Mouse (Mus musculus): Measurements from ENCODE around the gene Dusp14.

Dusp14 gene

DNA sequence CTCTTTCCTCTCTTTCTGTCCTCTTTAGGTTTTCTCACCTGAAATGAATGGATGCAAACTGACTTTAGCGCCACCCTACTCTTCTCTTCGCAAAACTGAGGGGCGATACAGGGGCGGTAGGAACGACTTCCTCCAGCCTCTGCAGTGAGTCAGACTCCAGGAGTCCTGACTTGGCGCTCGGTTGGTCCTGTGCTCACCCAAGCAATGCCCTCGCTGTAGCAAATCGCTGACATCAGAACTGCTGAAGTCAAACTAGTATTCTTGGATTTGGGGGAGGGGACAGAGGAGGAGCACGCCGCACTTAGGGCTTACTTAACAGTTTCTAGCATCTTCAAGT lies at the start of gene Dusp14:
TSS of gene Dusp14 (minus strand) at position 228 of the 337 bp plus-strand sequence.
- peak; percentile 60 for DNase-seq

DNA sequence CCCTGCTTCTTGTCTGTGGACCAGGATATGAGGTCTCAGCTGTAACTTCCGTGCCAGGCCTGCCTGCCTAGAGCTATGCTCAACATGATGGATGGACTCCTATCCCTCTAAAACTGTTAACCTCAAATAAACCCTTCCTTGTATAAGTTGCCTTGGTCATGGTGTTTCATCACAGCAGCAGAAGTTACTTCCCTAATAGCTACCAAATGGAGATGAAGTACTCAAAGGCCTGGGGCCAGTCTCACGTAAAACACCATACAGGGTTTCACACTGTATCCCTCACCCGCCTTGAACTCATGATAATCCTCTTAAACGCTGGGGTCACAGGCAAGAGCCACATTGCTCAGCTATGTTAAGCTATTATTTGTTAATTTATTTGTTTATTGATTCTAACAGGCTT lies 48.4 kb upstream of the Dusp14 start:
- DNase-seq = no peak

DNA sequence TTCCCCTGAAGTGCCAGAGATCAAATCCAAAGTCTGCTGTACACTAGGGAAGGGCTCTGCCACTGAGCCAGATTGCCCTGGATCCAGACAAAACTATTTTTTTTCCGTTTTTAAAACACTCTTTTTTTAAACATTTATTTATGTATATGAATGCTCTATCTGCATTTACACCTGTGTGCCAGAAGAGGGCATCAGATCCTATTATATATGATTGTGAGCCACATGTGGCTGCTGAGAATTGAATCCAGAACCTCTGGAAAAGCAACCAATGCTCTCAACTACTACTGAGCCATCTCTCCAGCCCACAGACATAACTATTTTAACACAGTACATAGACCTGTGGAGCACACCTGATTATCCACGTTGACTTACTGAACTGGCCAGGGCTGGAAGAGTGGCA lies 47.2 kb upstream of the Dusp14 start:
- DNase-seq = no peak

DNA sequence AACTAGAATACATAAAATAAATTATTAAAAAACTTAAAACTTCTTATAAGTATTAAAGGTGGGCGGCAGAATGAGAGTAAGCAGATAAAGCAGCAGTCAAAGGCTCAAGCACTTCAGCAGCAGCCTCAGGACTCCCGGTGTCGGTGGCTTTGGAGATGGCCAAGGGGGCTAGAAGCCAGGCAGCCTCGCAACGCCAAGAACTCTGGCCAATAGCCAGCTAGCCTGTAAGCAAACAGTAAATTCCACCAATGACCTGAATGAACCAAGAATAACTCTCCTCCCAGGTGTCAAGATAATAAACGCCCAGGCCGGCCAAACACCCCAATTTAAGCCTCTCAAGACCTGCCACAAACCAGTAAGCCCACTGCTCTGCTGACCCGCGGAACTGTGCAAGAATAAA lies 46.6 kb upstream of the Dusp14 start:
- no peak for DNase-seq

DNA sequence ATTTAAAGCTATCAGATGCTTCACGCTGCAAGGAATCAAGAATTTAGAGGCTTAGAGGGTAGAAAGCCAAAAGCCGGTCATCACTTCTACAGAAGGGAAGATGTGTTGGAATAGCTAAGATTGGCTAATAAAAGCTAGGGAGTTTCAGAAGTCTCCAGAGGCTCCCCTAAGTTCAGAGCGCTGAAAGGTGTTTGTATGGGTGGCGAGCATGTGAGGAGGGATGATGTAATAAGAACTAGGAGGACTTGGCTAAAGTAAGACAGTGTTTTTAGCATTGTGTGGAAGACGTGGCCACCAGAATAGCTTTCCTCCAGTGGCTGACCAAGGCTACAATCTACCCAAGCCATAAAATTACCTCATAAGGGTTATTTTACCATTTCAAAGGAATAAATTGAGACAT lies 44.6 kb upstream of the Dusp14 start:
- DNase-seq = no peak

DNA sequence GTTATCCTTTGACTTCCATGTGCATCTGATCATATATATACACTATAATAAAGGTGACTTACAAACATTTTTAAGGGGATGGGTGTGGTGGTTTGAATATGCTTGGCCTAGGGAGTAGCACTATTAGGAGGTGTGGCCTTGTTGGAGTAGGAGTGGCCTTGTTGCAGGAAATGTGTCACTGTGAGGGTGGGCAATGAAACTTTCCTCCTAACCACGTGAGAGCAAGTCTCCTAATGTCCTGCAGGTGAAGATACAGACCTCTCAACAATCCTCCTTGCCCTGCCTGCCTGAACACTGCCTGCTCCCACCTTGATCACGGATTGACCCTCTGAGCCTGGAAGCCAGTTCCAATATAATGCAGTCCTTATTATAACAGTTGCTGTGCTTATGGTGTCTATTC lies 38.1 kb upstream of the Dusp14 start:
- no peak for DNase-seq

DNA sequence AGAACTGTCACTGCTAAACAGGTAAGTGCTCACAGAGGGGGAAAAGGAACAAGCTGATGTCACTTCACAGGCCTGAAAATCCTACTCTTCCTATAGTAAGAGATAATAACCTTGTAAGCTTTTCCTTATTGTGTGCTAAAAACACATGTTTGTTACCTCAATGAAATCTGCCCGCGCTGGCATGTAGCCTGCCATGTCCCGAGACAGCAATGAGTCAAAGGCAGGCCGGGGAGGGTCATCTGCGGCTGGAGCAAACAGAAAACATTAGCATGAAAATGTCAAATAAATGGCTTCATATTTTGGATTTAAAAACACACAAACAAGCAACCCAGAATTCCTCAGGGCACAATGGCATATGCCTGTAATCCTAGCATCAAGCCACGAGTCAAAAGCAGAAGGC lies 35.0 kb upstream of the Dusp14 start:
- DNase-seq = no peak

DNA sequence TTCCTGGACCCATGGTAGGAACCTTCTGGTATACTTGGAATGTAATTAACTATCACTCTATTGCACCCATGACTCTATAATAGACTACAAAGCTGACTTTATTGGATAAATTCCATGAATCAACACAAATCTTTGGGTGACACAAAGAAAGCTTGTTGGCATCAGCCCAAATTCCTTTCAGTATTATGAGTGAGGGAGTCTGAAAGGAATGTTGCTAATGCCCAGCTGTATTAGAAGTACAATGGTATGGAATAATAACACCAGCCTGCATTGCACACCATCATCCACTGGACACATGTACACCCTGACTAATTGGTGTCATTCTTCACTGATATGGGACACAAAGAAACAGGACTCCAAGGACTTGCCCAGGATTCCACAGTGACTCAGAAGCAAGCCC lies 32.1 kb upstream of the Dusp14 start:
- DNase-seq = no peak

DNA sequence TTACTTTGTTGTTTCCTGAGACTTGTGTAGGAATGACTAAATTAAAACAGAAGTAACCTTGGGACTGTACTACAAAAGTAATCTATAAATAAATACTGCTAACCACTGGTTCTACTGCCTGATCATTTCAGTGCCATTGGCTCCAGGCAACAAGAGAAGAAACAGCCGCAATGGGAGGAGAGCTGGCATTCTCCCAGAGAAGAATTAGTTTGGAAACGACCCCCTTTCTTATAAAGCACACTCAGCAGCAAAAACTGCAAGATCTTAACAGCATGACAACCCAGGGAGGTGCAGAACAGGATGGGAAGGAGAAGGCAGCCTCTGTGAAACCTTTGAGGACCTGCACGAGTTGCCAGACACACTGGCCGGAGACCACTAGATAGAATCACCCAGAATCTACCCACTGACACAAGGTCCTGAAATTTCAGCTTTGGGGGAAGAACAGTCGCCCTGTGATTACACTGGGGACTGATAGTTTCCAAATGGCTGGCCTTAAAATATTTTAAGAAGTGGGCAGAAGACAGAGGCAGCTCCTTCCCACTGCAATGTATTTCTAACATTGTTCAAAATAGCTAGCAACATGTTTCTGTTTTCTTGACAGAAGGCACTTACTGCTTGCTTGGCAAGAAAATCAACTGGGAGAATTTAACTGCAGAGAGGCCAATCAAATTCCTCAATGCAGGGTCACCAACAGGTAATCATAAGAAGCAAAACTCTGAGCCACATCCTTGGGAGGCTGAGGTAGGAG lies 28.4 kb upstream of the Dusp14 start:
- DNase-seq = no peak

DNA sequence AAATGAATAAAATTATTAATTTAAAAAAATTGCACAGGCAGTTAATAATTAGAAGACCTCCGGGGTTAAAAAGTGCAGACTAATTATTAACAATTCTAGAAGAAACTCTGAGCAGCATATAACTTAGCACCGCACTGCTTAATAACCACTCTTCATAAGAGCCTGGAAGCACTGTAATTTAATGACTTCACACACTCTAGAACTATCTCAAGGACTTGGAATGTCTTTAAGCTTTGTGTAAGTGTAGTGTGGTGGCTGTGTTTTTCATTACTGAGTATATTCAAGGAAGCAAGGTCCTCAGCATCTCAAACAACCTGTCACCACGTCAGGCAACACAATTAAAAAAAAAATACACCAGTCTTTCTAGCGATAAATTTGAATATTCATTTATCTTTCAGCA lies 26.0 kb upstream of the Dusp14 start:
- no peak for DNase-seq

DNA sequence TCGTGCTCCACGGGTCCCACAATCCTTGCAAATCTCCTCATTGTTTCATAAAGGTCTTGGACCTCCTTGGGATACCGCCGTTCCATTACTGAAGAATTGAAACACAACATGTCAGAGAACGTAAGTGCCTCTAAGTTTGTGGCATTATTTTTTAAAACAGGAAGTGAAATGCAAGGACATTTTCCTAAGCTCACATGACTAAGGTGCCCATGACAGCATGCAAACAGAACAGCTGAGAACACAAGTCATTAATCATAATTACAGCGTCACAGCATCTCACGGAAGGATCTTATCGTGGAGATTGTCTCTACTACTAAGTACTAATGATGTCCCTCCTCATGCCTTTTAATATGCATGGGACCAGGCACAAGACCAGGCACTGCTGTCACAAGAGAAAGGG lies 21.5 kb upstream of the Dusp14 start:
- no peak for DNase-seq

DNA sequence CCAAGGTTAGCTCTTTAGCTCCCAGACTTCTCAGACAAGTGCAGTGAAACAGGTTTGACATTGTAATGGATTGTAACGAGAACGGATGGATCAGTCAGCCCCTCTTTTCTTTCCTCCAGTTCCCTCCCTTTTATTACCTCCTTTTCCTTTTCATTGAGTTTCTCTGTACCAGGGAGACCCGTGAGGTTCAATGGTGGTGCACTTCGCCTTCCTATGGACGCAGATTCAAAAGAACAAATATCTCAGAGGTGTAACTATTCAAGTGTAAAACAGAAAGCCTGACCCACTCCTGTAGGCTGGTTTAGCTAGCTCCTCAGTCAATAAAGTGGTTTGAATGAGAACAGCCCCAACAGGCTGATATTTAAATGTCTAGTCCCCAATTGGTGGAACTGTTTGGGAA lies 12.8 kb upstream of the Dusp14 start:
- no peak for DNase-seq

DNA sequence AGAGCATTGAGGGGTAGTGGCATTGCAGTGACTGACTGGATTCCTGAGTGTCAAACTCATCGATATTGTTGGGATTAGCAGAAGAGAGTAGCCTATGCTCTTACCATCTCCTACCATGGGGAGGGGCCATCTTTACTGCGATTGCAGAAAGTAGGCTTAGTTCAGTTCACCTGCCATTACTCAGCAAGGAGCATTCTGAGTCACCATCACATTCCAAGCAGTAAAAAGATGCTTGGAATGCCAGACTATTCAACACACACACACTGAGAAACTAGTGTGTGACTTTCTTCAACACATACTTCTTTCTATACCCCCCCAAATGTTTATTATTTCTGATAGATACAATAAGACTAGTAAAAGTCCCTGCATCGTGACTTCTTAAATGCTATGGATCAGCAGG lies 11.3 kb upstream of the Dusp14 start:
- DNase-seq = no peak

DNA sequence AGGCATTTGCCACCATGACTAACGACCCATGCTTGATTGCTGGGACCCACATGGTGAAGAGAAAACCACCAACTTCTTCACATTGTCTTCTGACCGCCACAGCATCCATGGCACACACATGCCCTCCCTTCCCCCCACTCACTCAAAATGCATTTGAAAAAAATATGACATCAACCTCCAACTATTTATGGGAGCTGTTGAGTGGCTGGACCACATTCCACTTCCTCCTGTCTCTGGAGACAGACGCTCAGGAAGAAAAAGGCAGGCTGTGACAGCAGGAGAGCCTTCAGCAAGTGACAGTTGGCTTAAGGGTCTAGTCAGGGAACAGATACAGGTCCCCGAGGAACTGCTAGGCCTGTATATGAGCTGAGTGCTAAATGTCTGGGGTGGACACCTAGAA lies 10.8 kb upstream of the Dusp14 start:
- no peak for DNase-seq

DNA sequence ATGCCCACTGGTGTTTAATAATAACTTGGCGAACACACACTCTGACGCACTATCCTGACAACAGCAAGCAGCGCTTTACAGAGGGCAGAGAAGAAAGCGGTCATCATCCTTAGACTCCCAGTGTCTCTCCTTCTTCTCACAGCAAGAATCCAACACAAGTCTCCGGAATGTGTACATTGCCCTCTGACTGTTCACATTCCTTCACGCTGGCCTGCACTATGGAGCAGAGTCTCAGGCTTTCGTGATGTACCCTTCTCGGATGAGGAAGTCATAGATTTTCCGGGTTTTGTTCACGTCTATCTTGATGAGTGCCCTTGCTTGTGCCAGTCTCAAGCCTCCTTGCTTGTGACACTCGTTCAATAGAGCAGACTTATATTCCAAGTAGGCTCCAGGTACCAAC lies 10.3 kb upstream of the Dusp14 start:
- DNase-seq = peak; percentile 42

DNA sequence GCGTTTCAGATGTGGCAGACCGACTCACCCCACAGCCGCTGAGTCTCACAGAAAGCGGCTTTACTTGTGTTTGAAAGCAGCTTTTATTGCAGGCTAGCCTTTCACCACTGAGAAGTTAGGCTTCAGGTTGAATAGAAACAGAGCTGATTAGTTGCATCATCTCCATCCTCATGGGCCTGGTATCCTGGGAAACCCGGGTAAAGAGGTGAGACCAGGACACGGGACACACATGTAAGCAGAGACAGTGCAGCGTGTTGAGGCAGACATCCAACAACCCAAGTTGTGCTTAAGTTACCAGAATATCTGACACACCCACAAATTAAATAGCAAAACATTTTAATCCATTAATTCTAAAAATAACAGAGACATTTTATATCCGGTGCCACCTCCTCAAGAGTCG lies 9.5 kb upstream of the Dusp14 start:
- no peak for DNase-seq

DNA sequence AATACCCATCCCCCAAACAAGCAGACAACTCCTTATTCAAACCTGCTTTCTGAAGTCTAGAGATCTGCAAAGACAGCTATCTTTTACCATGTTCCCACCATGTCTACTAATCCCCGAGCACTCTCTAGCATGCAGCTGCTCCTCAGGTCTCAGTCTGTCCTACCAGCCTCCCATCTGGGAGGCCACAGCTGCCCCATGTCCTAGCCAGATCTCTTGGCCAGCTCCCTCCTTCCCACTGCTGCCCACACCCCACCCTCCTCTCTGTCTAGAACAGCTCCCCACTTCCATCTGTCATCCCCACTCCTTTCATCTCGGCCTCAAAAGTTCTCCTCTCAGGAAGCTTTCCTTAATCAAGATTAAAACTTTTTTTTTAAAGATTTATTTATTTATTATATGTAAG lies 7.9 kb upstream of the Dusp14 start:
- DNase-seq = no peak

DNA sequence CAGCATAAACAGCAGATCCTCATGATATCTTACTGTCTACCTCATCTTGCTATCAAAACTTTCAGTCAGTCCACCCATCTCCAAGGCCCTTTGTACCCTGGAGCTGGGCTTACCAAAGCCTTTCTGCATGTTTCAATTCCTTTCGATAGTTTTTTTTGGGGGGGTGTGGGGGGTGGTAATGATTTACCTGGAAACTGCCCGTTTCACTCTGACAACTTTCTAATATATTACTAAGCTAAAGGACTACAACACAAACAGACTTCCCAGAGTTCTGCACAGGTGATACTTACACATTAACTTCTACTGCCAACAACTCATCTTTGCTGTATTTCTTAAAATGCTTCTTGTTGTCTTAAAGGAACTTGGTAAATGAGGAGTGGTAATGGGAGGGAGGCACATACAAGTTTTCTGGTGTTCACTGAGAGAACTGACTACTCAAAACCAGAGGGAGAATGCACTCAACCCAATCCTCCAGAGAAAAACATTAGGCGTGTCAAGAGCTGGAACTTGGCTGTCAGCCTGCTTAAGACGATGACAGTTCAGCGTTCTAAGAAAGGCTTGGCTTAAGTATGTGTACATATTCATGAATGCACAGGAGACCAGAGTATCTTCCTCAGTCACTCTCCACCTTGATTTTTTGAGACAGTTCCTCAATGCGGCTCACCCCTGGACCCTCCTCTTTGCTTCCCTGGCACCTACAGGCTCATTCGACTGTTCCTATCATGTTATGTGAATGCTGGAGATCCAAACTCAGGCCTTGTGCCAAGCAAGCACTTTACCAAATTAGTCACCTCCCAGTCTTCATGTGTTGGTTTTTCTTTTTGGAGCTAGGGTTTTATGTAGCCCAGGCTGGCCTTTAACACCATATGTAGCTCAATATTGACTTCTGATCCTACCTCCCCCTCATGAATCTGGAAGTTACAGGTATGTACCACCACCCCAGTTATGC lies 5.0 kb upstream of the Dusp14 start:
- DNase-seq = peak; percentile 51

DNA sequence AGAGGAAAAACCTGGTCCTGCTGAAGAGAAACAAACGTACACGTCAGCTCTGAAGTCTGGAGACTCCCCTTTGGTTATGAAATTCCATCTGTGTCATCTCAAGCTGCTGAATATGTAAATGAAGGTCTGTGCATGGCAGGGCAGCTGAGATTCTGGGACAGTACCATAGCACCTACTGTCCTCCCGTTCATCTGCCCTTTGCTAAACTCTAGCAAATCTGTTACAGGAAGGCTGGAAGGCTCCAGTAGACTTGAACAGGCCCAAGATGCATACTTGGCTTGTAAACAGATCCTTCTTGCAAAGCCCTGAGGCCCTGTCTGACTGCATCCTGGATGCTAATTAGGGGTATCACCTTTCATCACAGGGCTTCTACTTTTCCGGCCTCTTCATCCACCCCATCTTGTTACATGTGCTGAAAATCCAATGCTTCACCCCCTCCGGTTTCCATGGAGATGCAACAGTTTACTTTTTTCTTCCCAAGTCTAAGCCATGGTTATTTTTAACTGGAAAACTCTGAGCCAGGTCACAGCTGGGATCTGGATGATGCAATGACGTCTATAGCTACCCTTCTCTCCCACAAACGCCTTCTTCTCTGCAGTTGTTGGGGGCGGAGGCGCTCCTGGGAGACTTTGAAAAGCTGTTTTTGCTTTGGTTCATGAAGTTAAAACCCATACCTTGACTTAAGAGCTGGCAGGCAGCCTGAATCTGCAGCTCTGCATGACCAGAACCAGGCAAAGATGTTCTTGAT lies 4.0 kb upstream of the Dusp14 start:
- peak; percentile 35 for DNase-seq

DNA sequence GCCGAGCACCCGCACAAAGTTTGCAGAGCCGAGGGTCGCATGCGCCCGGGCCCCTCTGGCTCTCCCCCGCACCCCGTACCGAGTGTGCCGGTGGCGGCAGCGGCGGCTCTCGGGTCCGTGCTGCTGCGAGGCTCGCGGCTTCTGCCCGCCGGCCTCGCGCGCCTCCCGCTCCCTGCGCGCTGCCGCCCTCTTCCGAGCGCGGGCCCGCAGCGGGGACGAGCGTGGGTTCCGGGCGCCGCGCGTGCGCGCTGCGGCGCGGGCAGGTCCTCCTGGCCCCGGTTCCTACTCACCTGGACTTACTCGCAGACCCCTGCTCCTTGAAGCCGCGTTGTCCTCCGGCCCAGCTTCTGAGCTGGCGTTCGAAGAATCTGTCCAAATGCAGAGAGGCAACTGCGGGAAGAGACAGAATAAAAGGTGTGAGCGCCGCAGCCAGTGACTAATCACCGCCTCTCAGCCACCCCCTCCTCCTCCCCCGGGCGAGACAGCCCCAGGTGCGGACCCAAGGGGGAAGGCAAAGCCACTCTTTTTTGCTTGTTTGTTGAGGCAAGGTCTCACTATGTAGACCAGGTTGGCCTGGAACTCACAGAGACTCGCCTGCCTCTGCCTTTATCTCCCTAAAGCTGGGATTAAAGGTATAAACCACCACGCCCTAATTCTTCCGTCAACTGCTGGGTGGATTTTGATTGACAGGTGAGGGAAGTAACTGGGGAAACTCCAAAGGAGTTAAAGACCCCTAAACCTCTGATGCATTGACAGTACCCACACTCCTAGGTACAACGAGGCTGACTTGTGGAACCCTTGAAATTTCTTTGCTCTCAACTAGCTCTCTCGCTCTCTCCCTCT lies 649 bp downstream of the Dusp14 start:
- peak; percentile 75 for DNase-seq

DNA sequence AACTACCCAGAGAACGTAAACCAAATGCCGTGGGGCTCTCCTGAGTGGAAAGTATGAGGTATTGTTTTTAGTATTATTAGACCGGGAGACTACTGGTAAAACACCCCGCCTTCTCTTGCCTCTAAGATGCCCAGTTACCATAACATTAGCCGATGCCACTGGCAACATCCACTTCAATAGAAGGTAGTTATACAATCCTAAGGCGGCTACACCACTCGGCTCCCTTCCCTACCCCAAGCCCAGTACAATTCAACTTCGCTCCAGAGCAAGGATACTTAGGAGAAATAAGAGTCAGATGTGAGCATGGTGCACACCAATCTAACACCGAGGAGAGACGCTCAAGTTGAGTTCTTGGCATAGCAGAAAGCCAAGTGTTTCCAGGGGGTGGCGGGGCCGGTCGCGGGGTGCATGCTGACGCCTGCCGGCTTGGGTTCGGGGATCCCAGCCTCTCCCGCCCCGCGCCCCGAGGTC lies 1.3 kb downstream of the Dusp14 start:
- no peak for DNase-seq

DNA sequence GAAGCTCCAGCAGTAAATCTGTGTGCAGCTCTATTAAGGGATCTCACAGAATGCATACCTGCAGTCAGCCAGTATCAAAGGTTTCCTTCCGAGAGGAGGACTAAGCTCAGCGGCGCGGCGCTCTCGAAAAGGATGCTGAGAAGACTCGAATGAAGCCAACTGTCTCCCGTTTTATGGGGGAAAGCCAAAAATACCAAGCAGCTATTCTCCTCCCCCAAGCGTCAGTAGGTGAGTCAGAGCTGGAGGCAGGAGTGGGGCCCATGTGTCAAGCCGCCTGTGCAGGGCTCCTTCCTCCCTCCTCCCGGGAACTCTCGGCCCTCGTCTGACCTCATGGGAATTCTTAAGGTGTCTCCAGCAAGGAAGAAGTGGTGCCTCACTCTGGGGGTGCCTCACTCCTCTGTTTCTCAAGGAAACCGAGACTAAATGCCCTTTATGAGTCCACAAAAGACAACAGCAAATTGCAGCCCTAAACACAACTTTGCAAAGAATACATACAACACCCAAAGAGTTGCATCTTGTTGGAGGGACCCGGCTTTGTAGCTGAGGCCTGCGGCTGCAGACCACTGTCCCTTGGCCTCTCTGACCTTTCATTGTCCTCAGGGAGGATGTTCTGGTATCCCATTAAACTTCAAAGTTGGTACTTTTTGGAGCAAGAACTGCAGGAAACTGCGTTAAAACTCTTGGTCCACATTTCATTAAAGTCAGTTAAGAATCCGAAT lies 2.0 kb downstream of the Dusp14 start:
- DNase-seq = peak; percentile 38
